In genomic region chr4:151044037-151044943, GRCm38 (mm10) we compare ENCODE assay signal across 8 mouse cellular contexts. TPM values are rescaled to one million over a fixed set of nuclear protein-coding genes. Genes with fewer than 3 reads are reported as not detected.
DNase-seq lines count a peak whose midpoint lies in the region; ATAC-seq and TF ChIP-seq lines count a peak whose summit lies in the region.

Gene Per3 (minus strand): TSS chr4:151044665.

- no peaks in the 10 kb centered on the region for H3K4me1 ChIP-seq in ES-Bruce4 (ENCODE audit: control insufficient read depth, insufficient read depth, low read length)
- peaks cover 14% of the 10 kb centered on the region for H3K4me1 ChIP-seq in forebrain, embryonic 13.5 days
- peaks cover 19% of the 10 kb centered on the region for H3K4me1 ChIP-seq in liver, postnatal 0 days (ENCODE audit: insufficient read depth)
- H3K4me1 ChIP-seq in neural tube, embryonic 14.5 days (ENCODE audit: control insufficient read depth, insufficient read depth, low read length), result 0 out of 2 replicates have a peak, but pooled peaks cover 5% of the 10 kb centered on the region

- peak within 1 kb of the TSS; percentile 71 for H3K4me3 ChIP-seq in ES-Bruce4 (ENCODE audit: low read depth, low read length)
- peak within 1 kb of the TSS; percentile 56 for H3K4me3 ChIP-seq in forebrain, embryonic 13.5 days
- peak within 1 kb of the TSS; percentile 63 for H3K4me3 ChIP-seq in liver, postnatal 0 days (ENCODE audit: low read depth, low read length)
- peak within 1 kb of the TSS; percentile 56 for H3K4me3 ChIP-seq in neural tube, embryonic 14.5 days (ENCODE audit: low read depth, low read length)

- ATAC-seq in cerebellum, adult (ENCODE audit: insufficient number of reproducible peaks, low FRiP score, low TSS enrichment), result peak; percentile 42; the same call in 1 of the 2 replicates
- ATAC-seq in forebrain, embryonic 13.5 days, result peak; percentile 97
- ATAC-seq in liver, postnatal 0 days, result peak; percentile 95
- peak; percentile 96 for ATAC-seq in neural tube, embryonic 14.5 days (ENCODE audit: low read depth)

- peak; percentile 98 for DNase-seq in heart, postnatal 10 days
- peak; percentile 75 for DNase-seq in large intestine, adult 2 months (ENCODE audit: low read depth, low spot score)
- peak; percentile 97 for DNase-seq in liver, postnatal 0 days
- peak; percentile 99 for DNase-seq in testis, postnatal 10 days (ENCODE audit: low spot score)

- under 1% methylated on average over 65 of the region's 79 CpGs for WGBS in forebrain, embryonic 13.5 days
- WGBS in large intestine, adult 2 months, result 1% methylated on average over 79 of the region's 79 CpGs
- under 1% methylated on average over 71 of the region's 79 CpGs for WGBS in liver, postnatal 0 days (ENCODE audit: insufficient replicate concordance)
- 0% methylated on average over 78 of the region's 79 CpGs for WGBS in neural tube, embryonic 14.5 days

- H3K27ac ChIP-seq in ES-Bruce4 (ENCODE audit: insufficient read depth, low read length), result no peak within 1 kb of the TSS; the same call in 1 of the 2 replicates
- 0 out of 2 replicates have a peak within 1 kb of the TSS, but pooled peaks have one; percentile 7 for H3K27ac ChIP-seq in forebrain, embryonic 13.5 days
- peak within 1 kb of the TSS; percentile 86 for H3K27ac ChIP-seq in liver, postnatal 0 days (ENCODE audit: low read depth)
- H3K27ac ChIP-seq in neural tube, embryonic 14.5 days (ENCODE audit: low read depth, low read length), result no peak within 1 kb of the TSS

- peak within 1 kb of the TSS; percentile 97 for H3K4me2 ChIP-seq in forebrain, embryonic 13.5 days
- H3K4me2 ChIP-seq in liver, postnatal 0 days (ENCODE audit: low read depth, low read length), result peak within 1 kb of the TSS; percentile 99
- H3K4me2 ChIP-seq in neural tube, embryonic 14.5 days (ENCODE audit: low read depth, low read length), result peak within 1 kb of the TSS; percentile 79

- H3K9ac ChIP-seq in ES-Bruce4 (ENCODE audit: low read depth, poor library complexity, severe bottlenecking), result peak within 1 kb of the TSS; percentile 72
- peak within 1 kb of the TSS; percentile 67 for H3K9ac ChIP-seq in forebrain, embryonic 13.5 days
- H3K9ac ChIP-seq in liver, postnatal 0 days (replicated peaks), result peak within 1 kb of the TSS; percentile 74
- peak within 1 kb of the TSS; percentile 54 for H3K9ac ChIP-seq in neural tube, embryonic 14.5 days (replicated peaks; ENCODE audit: low read depth, low read length)

- TF ChIP-seq CTCF in ES-Bruce4 (IDR thresholded peaks at IDR 0.05; ENCODE audit: low read depth, low read length), result no peak
- no peak for TF ChIP-seq CTCF in liver, postnatal 0 days (IDR thresholded peaks at IDR 0.05; ENCODE audit: low read depth)

- no peaks in the 10 kb centered on the region for H3K9me3 ChIP-seq in ES-Bruce4 (replicated peaks; ENCODE audit: control insufficient read depth, insufficient read depth, low read length, poor library complexity, severe bottlenecking)
- no peaks in the 10 kb centered on the region for H3K9me3 ChIP-seq in forebrain, embryonic 13.5 days (replicated peaks)
- no peaks in the 10 kb centered on the region for H3K9me3 ChIP-seq in liver, postnatal 0 days (ENCODE audit: low read length)
- no peaks in the 10 kb centered on the region for H3K9me3 ChIP-seq in neural tube, embryonic 14.5 days (ENCODE audit: control insufficient read depth, low read length)

- no peaks in the 10 kb centered on the region for H3K27me3 ChIP-seq in ES-Bruce4 (ENCODE audit: control insufficient read depth, insufficient read depth, low read length, poor library complexity, severe bottlenecking)
- H3K27me3 ChIP-seq in forebrain, embryonic 13.5 days, result peaks cover 7% of the 10 kb centered on the region; the same call in 1 of the 2 replicates
- H3K27me3 ChIP-seq in liver, postnatal 0 days (ENCODE audit: insufficient read depth, low read length), result no peaks in the 10 kb centered on the region
- no peaks in the 10 kb centered on the region for H3K27me3 ChIP-seq in neural tube, embryonic 14.5 days (ENCODE audit: control insufficient read depth, insufficient read depth, low read length)

- no peak for TF ChIP-seq POLR2A in ES-Bruce4 (IDR thresholded peaks at IDR 0.05; ENCODE audit: insufficient read depth, low read length)

- intact Hi-C loops in heart, postnatal 10 days (cut with DNase I), result no loop called here

- TF ChIP-seq EP300 in ES-Bruce4 (IDR thresholded peaks at IDR 0.05; ENCODE audit: insufficient read depth, low read depth, low read length), result no peak
- TF ChIP-seq EP300 in liver, postnatal 0 days (IDR thresholded peaks at IDR 0.05; ENCODE audit: low read depth), result no peak

- 0 out of 2 replicates have a peak, but pooled peaks cover 2% of the 10 kb centered on the region for H3K36me3 ChIP-seq in ES-Bruce4 (ENCODE audit: control insufficient read depth, insufficient read depth, low read length, poor library complexity, severe bottlenecking)
- peaks cover 29% of the 10 kb centered on the region for H3K36me3 ChIP-seq in forebrain, embryonic 13.5 days (ENCODE audit: poor library complexity, severe bottlenecking)
- H3K36me3 ChIP-seq in liver, postnatal 0 days (replicated peaks; ENCODE audit: insufficient read depth, low read length), result peaks cover 10% of the 10 kb centered on the region
- H3K36me3 ChIP-seq in neural tube, embryonic 14.5 days (ENCODE audit: control insufficient read depth, insufficient read depth, low read length), result peaks cover 18% of the 10 kb centered on the region

RNA-seq across cellular contexts. Expression of gene Per3, which starts in this region (rescaled TPM):
- 11.9 and 14.1 TPM in 2 replicates for polyA plus RNA-seq in ES-Bruce4 (2011; ENCODE audit: insufficient read depth, insufficient read length, low read depth, missing spikeins)
- polyA plus RNA-seq in forebrain, embryonic 13.5 days (2015; fragmentation: Nextera tagmentation; extraction: Ambion mirVana), result 3.5 and 4.0 TPM in 2 replicates
- total RNA-seq in heart, postnatal 10 days (2021), result 10 to 100 TPM; 16.2 TPM
- 1.8 and 2.2 TPM in 2 replicates for polyA plus RNA-seq in large intestine, adult 2 months (2012; rRNA removed)
- 5.6 and 5.9 TPM in 2 replicates for polyA plus RNA-seq in liver, postnatal 0 days (2015; fragmentation: Nextera tagmentation; extraction: Ambion mirVana)
- polyA plus RNA-seq in neural tube, embryonic 14.5 days (2014; fragmentation: Nextera tagmentation; extraction: Ambion mirVana), result 4.2 and 5.1 TPM in 2 replicates

Comparison
In these comparisons a context has a peak if more than half of its experiments do, and no peak if none do; other contexts are left out.
1. H3K27ac ChIP-seq: peak in forebrain, embryonic 13.5 days (single experiment) and liver, postnatal 0 days (single experiment); none in ES-Bruce4 (single experiment) and neural tube, embryonic 14.5 days (single experiment).
2. ATAC-seq: peak in every context shown above with its lines; median percentile 97 in forebrain, embryonic 13.5 days; 96 in neural tube, embryonic 14.5 days; 95 in liver, postnatal 0 days; 42 in cerebellum, adult.
3. Peak in every context shown above with its lines, with median percentiles within 50 percentile points of each other: H3K4me3 ChIP-seq, H3K9ac ChIP-seq, H3K4me2 ChIP-seq and DNase-seq.